ENCODE assay signal across 42 mouse cellular contexts in genomic region chr1:37179852-37180251, GRCm38 (mm10). TPM values are rescaled to one million over a fixed set of nuclear protein-coding genes. Genes with fewer than 3 reads are reported as not detected.
"Had no signal": no experiment of that assay in that cellular context is flagged by ENCODE, and none has a peak within 500 bp of the region (broad histone marks: within the 10 kb centered on the region; RNA-seq: fewer than 3 reads in every experiment).

No protein-coding gene starts in this region.

- H3K4me2 ChIP-seq: limb, embryonic 12.5 days; limb, embryonic 13.5 days; limb, embryonic 15.5 days; liver, embryonic 11.5 days; liver, embryonic 12.5 days; liver, embryonic 13.5 days; liver, embryonic 15.5 days; lung, embryonic 14.5 days; lung, embryonic 15.5 days; midbrain, embryonic 11.5 days; midbrain, embryonic 12.5 days; midbrain, embryonic 13.5 days; midbrain, embryonic 15.5 days; neural tube, embryonic 12.5 days had no signal

- DNase-seq: left cerebral cortex, postnatal 4 days; liver; liver, embryonic 13.5 days; liver, postnatal 0 days; lung, adult 18-20 months; lung, adult 2 months; lung, embryonic 14.5 days; lung, postnatal 10 days; lung, postnatal 14 days; lung, postnatal 36 days; lung, postnatal 4 days; midbrain, embryonic 14.5 days had no signal

- H3K9me3 ChIP-seq: limb, embryonic 10.5 days; limb, embryonic 12.5 days; limb, embryonic 13.5 days; limb, embryonic 15.5 days; liver, embryonic 12.5 days; liver, embryonic 13.5 days; liver, embryonic 15.5 days; lung, embryonic 15.5 days; midbrain, embryonic 10.5 days; midbrain, embryonic 12.5 days; midbrain, embryonic 13.5 days; midbrain, embryonic 15.5 days; neural tube, embryonic 12.5 days had no signal

- H3K9ac ChIP-seq: limb, embryonic 12.5 days; limb, embryonic 13.5 days; limb, embryonic 15.5 days; liver, embryonic 12.5 days; liver, embryonic 13.5 days; liver, embryonic 14.5 days; liver, embryonic 15.5 days; liver, postnatal 0 days; lung, embryonic 14.5 days; lung, embryonic 15.5 days; midbrain, embryonic 12.5 days; midbrain, embryonic 13.5 days; midbrain, embryonic 15.5 days; neural tube, embryonic 12.5 days had no signal

- H3K4me1 ChIP-seq: limb, embryonic 10.5 days; limb, embryonic 12.5 days; limb, embryonic 13.5 days; limb, embryonic 15.5 days; liver, embryonic 12.5 days; liver, embryonic 13.5 days; liver, embryonic 15.5 days; lung, embryonic 15.5 days; megakaryocyte, embryonic 14.5 days; midbrain, embryonic 10.5 days; midbrain, embryonic 12.5 days; midbrain, embryonic 13.5 days; midbrain, embryonic 15.5 days; neural tube, embryonic 12.5 days had no signal

- H3K36me3 ChIP-seq: limb, embryonic 10.5 days; limb, embryonic 12.5 days; limb, embryonic 13.5 days; limb, embryonic 15.5 days; liver, embryonic 12.5 days; liver, embryonic 13.5 days; liver, embryonic 15.5 days; lung, embryonic 15.5 days; midbrain, embryonic 10.5 days; midbrain, embryonic 12.5 days; midbrain, embryonic 13.5 days; midbrain, embryonic 15.5 days; neural tube, embryonic 12.5 days had no signal

- H3K4me3 ChIP-seq: limb, embryonic 10.5 days; limb, embryonic 12.5 days; limb, embryonic 13.5 days; limb, embryonic 15.5 days; liver, embryonic 12.5 days; liver, embryonic 13.5 days; liver, embryonic 15.5 days; lung, embryonic 15.5 days; megakaryocyte, embryonic 14.5 days; midbrain, embryonic 10.5 days; midbrain, embryonic 12.5 days; midbrain, embryonic 13.5 days; midbrain, embryonic 15.5 days; myocyte; neural tube, embryonic 12.5 days had no signal

- ATAC-seq: liver, embryonic 12.5 days; liver, postnatal 0 days; lung, postnatal 0 days; midbrain, embryonic 13.5 days; midbrain, embryonic 15.5 days; midbrain, embryonic 16.5 days had no signal

- H3K27ac ChIP-seq: limb, embryonic 10.5 days; limb, embryonic 12.5 days; limb, embryonic 13.5 days; limb, embryonic 15.5 days; liver, embryonic 12.5 days; liver, embryonic 13.5 days; liver, embryonic 14.5 days; liver, embryonic 15.5 days; lung, embryonic 15.5 days; macrophage; midbrain, embryonic 10.5 days; midbrain, embryonic 12.5 days; midbrain, embryonic 13.5 days; midbrain, embryonic 15.5 days; neural tube, embryonic 12.5 days had no signal

- H3K27me3 ChIP-seq: limb, embryonic 12.5 days; limb, embryonic 13.5 days; limb, embryonic 15.5 days; liver, embryonic 12.5 days; liver, embryonic 13.5 days; liver, embryonic 15.5 days; lung, embryonic 15.5 days; midbrain, embryonic 12.5 days; midbrain, embryonic 13.5 days; midbrain, embryonic 15.5 days; neural tube, embryonic 12.5 days had no signal

RNA-seq across cellular contexts. Expression of gene Cnga3, which starts 34.4 kb away (rescaled TPM):
- total RNA-seq: left cerebral cortex, postnatal 25 days; liver, adult 2 months; megakaryocyte progenitor cell, adult 5-6 weeks; megakaryocyte, adult 5-6 weeks; megakaryocyte-erythroid progenitor cell, adult 5-6 weeks; monocyte, adult 5-6 weeks had no signal
- polyA plus RNA-seq: limb, embryonic 10.5 days; limb, embryonic 11.5 days; limb, embryonic 12.5 days; limb, embryonic 13.5 days; limb, embryonic 15.5 days; liver, adult 2 months; liver, embryonic 11.5 days; liver, embryonic 12.5 days; liver, embryonic 13.5 days; liver, embryonic 14.5 days; liver, embryonic 15.5 days; liver, embryonic 16.5 days; liver, postnatal 0 days; lung, embryonic 14.5 days; lung, embryonic 15.5 days; lung, embryonic 16.5 days; lung, postnatal 0 days; macrophage; midbrain, embryonic 10.5 days; midbrain, embryonic 11.5 days; myocyte; neural tube, embryonic 11.5 days; neural tube, embryonic 12.5 days had no signal
